ENCODE assay signal across 15 mouse cellular contexts in the genomic region with DNA sequence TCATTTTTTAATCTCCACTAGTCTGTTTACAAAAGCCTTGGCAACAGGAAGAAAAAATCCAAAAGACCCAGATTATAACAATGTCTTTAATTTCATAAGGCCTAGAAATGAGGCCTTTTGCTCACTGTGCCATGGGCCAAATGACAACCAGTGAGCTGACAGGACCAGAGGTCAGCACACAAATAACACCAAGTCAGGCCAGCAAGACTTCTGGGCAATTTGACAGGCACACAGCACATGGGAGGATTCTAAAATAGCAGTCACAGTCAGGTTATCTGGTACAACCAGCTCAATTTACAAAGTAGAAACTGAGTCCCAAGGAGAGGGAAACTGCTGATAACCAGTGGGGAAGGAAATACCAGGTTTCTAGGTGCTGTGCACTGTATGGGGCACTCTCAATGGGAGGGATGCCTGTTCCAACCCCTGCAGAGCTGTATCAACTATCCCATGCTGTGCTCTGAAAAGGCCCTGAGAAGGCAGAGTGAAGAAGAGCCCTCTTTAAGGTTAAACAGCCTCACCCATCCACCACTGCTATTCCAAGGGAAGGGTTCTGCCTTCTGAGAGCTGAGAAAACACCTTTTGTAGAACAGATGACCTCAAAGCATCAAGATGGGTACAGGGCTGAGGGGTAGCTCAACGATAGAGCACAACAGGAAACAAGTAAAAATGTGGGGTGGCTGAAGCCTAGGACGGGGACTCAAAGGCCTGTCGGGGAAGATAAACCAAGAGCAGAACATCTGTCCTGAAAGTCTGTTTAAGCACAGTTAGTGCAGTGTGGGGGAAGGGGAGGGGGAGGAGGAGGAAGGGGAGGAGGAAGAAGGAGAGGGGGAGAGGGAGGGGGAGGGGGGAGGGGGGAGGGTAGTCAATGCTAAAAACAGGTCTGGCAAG.
DNase-seq lines count a peak whose midpoint lies in the region; ATAC-seq and TF ChIP-seq lines count a peak whose summit lies in the region.
"Had no signal": no experiment of that assay in that cellular context is flagged by ENCODE, and none has a peak within 500 bp of the region (broad histone marks: within the 10 kb centered on the region; RNA-seq: fewer than 3 reads in every experiment).

No protein-coding gene starts in this region.

- no peaks in the 10 kb centered on the region for H3K9me3 ChIP-seq in lung, postnatal 0 days (ENCODE audit: low read length)
- no peaks in the 10 kb centered on the region for H3K9me3 ChIP-seq in liver, embryonic 16.5 days (replicated peaks; ENCODE audit: control insufficient read depth, low read length)
- H3K9me3 ChIP-seq: kidney, embryonic 15.5 days; limb, embryonic 10.5 days; megakaryocyte, embryonic 14.5 days had no signal

- no peak for TF ChIP-seq POLR2A in lung, adult 2 months (IDR thresholded peaks at IDR 0.05; ENCODE audit: borderline replicate concordance, extremely low read depth, low read depth, low read length)

- H3K4me2 ChIP-seq in lung, postnatal 0 days (replicated peaks; ENCODE audit: low read depth, low read length) = no peak overlapping the region
- H3K4me2 ChIP-seq in liver, embryonic 16.5 days (ENCODE audit: low read depth, low read length) = no peak overlapping the region
- H3K4me2 ChIP-seq: hindbrain, embryonic 14.5 days; kidney, embryonic 15.5 days had no signal

- DNase-seq in lung, postnatal 0 days (ENCODE audit: low spot score) = no peak
- no peak for DNase-seq in lung, adult 2 months
- no peak for DNase-seq in right cerebral cortex, postnatal 4 days
- DNase-seq in adrenal gland, postnatal 10 days = no peak
- DNase-seq in testis, postnatal 14 days (ENCODE audit: low spot score) = no peak
- DNase-seq: cerebellum, postnatal 36 days; layer of hippocampus, adult 9-11 months had no signal

- no peak overlapping the region for H3K9ac ChIP-seq in lung, postnatal 0 days (replicated peaks; ENCODE audit: low read depth)
- H3K9ac ChIP-seq in liver, embryonic 16.5 days (ENCODE audit: low read depth, low read length) = no peak overlapping the region
- H3K9ac ChIP-seq: hindbrain, embryonic 14.5 days; kidney, embryonic 15.5 days had no signal

- H3K36me3 ChIP-seq in lung, postnatal 0 days (ENCODE audit: insufficient read depth, low read length) = no peaks in the 10 kb centered on the region
- H3K36me3 ChIP-seq in liver, embryonic 16.5 days (ENCODE audit: control insufficient read depth, insufficient read depth) = no peaks in the 10 kb centered on the region
- H3K36me3 ChIP-seq: kidney, embryonic 15.5 days; limb, embryonic 10.5 days had no signal

- no peaks in the 10 kb centered on the region for H3K4me1 ChIP-seq in lung, postnatal 0 days (ENCODE audit: insufficient read depth, low read depth, low read length)
- H3K4me1 ChIP-seq in lung, adult 2 months (ENCODE audit: control insufficient read depth, insufficient read depth, low read length) = 0 out of 2 replicates have a peak, but pooled peaks cover 5% of the 10 kb centered on the region
- H3K4me1 ChIP-seq in liver, embryonic 16.5 days (ENCODE audit: control insufficient read depth, low read depth, low read length) = peaks cover 28% of the 10 kb centered on the region
- H3K4me1 ChIP-seq: kidney, embryonic 15.5 days; limb, embryonic 10.5 days had no signal

- no peaks in the 10 kb centered on the region for H3K27me3 ChIP-seq in lung, postnatal 0 days (replicated peaks; ENCODE audit: insufficient read depth, low read length)
- H3K27me3 ChIP-seq in liver, embryonic 16.5 days (ENCODE audit: control insufficient read depth, insufficient read depth, low read depth, low read length) = no peaks in the 10 kb centered on the region

- TF ChIP-seq EP300 in lung, postnatal 0 days (IDR thresholded peaks at IDR 0.05) = no peak

- TF ChIP-seq CTCF in lung, postnatal 0 days (IDR thresholded peaks at IDR 0.05) = no peak
- no peak for TF ChIP-seq CTCF in lung, adult 2 months (IDR thresholded peaks at IDR 0.05; ENCODE audit: insufficient read depth, low read length)

- no peak for ATAC-seq in lung, postnatal 0 days
- peak; percentile 59 for ATAC-seq in erythroblast, adult 5-6 weeks (replicated peaks; ENCODE audit: low FRiP score, poor library complexity, severe bottlenecking)
- peak; percentile 72 for ATAC-seq in liver, embryonic 16.5 days (ENCODE audit: low read depth)
- ATAC-seq: forebrain, embryonic 16.5 days had no signal

- H3K27ac ChIP-seq in lung, postnatal 0 days (ENCODE audit: low read length) = peak overlapping the region; percentile 75; the same call in 1 of the 2 replicates
- peak overlapping the region; percentile 86 for H3K27ac ChIP-seq in liver, embryonic 16.5 days (ENCODE audit: low read length)
- H3K27ac ChIP-seq: hindbrain, embryonic 14.5 days; kidney, embryonic 15.5 days; limb, embryonic 10.5 days had no signal

- WGBS in lung, postnatal 0 days = 31% methylated on average over 3 of the region's 3 CpGs
- WGBS in lung, adult 2 months = 43% methylated on average over 3 of the region's 3 CpGs
- WGBS in liver, embryonic 16.5 days (ENCODE audit: insufficient replicate concordance) = 22% methylated on average over 3 of the region's 3 CpGs

- H3K4me3 ChIP-seq in lung, postnatal 0 days (ENCODE audit: low read depth, low read length) = no peak overlapping the region
- H3K4me3 ChIP-seq in lung, adult 2 months (replicated peaks; ENCODE audit: extremely low read depth, low read depth, low read length) = no peak overlapping the region
- H3K4me3 ChIP-seq in liver, embryonic 16.5 days (ENCODE audit: low read depth, low read length) = no peak overlapping the region
- H3K4me3 ChIP-seq: kidney, embryonic 15.5 days; limb, embryonic 10.5 days; megakaryocyte, embryonic 14.5 days; myocyte had no signal
